In the genomic region with DNA sequence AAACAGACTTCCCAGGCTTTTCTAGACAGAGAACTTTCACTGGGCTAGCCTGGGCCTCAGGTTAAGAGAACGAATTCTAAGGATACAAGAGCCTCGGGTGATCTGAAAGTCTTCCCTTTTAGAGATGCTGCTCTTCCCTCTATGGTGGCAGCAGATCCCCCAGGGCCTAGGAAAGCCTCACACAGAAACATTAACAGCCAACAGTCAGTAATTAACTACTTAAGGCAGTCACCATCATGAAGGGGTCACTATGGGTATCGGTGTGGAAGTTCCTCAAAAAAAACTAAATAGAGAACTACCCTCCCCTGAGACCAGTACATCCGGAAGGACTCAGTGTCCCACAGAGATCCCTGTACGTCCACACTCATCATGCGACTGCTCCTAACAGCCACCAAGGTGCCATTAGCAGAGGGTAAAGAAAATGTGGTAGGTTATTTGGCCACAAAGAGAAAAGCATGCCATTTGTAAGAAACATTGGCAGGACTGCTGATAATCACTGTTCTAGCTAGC, we compare ENCODE assay signal across 15 mouse cellular contexts. TPM values are rescaled to one million over a fixed set of nuclear protein-coding genes. Genes with fewer than 3 reads are reported as not detected.
DNase-seq lines count a peak whose midpoint lies in the region; ATAC-seq and TF ChIP-seq lines count a peak whose summit lies in the region.
"Had no signal": no experiment of that assay in that cellular context is flagged by ENCODE, and none has a peak within 500 bp of the region (broad histone marks: within the 10 kb centered on the region; RNA-seq: fewer than 3 reads in every experiment).

No protein-coding gene starts in this region.

- peaks cover 2% of the 10 kb centered on the region for H3K9me3 ChIP-seq in CH12.LX (replicated peaks; ENCODE audit: low read length)
- H3K9me3 ChIP-seq: liver, embryonic 13.5 days had no signal

- TF ChIP-seq CTCF in CH12.LX (conservative IDR thresholded peaks at IDR 0.05 in 1 of 2, IDR thresholded peaks at IDR 0.05 in 1 of 2; ENCODE audit: low read depth in 2 of 2, low read length in 2 of 2): no peak

- peaks cover 41 to 95% of the 10 kb centered on the region in 2 experiments for H3K36me3 ChIP-seq in CH12.LX (replicated peaks in 1 of 2; ENCODE audit: control insufficient read depth in 1 of 2, insufficient read depth in 1 of 2, low read length in 1 of 2)
- H3K36me3 ChIP-seq: liver, embryonic 13.5 days had no signal

- H3K4me2 ChIP-seq in CH12.LX (ENCODE audit: insufficient read depth, low read depth, poor library complexity, severe bottlenecking): peak overlapping the region; percentile 51
- H3K4me2 ChIP-seq: liver, embryonic 13.5 days had no signal

- TF ChIP-seq RAD21 in CH12.LX (IDR thresholded peaks at IDR 0.05; ENCODE audit: low read depth, low read length): no peak

- H3K79me2 ChIP-seq in CH12.LX (replicated peaks; ENCODE audit: control insufficient read depth, extremely low read depth, insufficient read depth, poor library complexity, severe bottlenecking): peaks cover 48% of the 10 kb centered on the region

- H3K4me1 ChIP-seq in CH12.LX (ENCODE audit: control insufficient read depth in 1 of 2, insufficient read depth in 2 of 2): peaks cover 66 to 99% of the 10 kb centered on the region in 2 experiments

- DNase-seq in kidney, adult 9 months: peak; percentile 70
- DNase-seq in kidney, adult 18-20 months: no peak
- peak; percentile 36 to 48 for DNase-seq in B cell, adult 2 months
- no peak for DNase-seq in CH12.LX (ENCODE audit: extremely low read depth)
- DNase-seq in urinary bladder, postnatal 4 days (ENCODE audit: low spot score in 2 of 2): no peak
- DNase-seq: adrenal gland, postnatal 25 days; cerebellum, adult 11 months; kidney, postnatal 25 days; liver, embryonic 13.5 days; thymus, postnatal 4 days had no signal

- in situ Hi-C loops in CH12.LX (cut with MboI; ENCODE audit: low pct_ligation_motif_present, low pct_unique_long_range_greater_than_20kb, low sequenced_read_pairs): no loop called here

- H3K27me3 ChIP-seq in CH12.LX (replicated peaks): no peaks in the 10 kb centered on the region
- H3K27me3 ChIP-seq: liver, embryonic 13.5 days had no signal

- TF ChIP-seq EP300 in CH12.LX (IDR thresholded peaks at IDR 0.05; ENCODE audit: low read length): no peak

- peak overlapping the region; percentile 77 for H3K27ac ChIP-seq in CH12.LX (ENCODE audit: insufficient read depth, low read depth)
- H3K27ac ChIP-seq: hindbrain, postnatal 0 days; liver, embryonic 13.5 days; macrophage had no signal

- no peak overlapping the region for H3K4me3 ChIP-seq in CH12.LX (replicated peaks in 1 of 3; ENCODE audit: low read depth in 2 of 3, low read length in 2 of 3, poor library complexity in 1 of 3)
- H3K4me3 ChIP-seq: erythroblast, embryonic 14.5 days; liver, embryonic 13.5 days had no signal

- ATAC-seq in megakaryocyte, adult 5-6 weeks (ENCODE audit: poor library complexity, severe bottlenecking): peak; percentile 72
- ATAC-seq in CD4-positive, CD25-positive, alpha-beta regulatory T cell, adult 4 months: no peak
- ATAC-seq: hindbrain, postnatal 0 days had no signal

- TF ChIP-seq POLR2A in CH12.LX (IDR thresholded peaks at IDR 0.05; ENCODE audit: low read depth, low read length): no peak

- dilution Hi-C loops in CH12.LX (cut with MboI; ENCODE audit: extremely low pct_ligation_motif_present, extremely low pct_unique_long_range_greater_than_20kb, low sequenced_read_pairs): no loop called here

- peak overlapping the region; percentile 22; the same call in 1 of the 2 replicates for H3K9ac ChIP-seq in CH12.LX (ENCODE audit: insufficient read depth, low read depth)
- H3K9ac ChIP-seq: liver, embryonic 13.5 days had no signal

TF ChIP-seq in CH12.LX, 34 proteins besides CTCF, POLR2A, EP300 and RAD21:
- TF ChIP-seq MAX (IDR thresholded peaks at IDR 0.05; ENCODE audit: low read length) (no peak), E2F4 (IDR thresholded peaks at IDR 0.05; ENCODE audit: insufficient replicate concordance, low read depth, low read length) (no peak), SMC3 (IDR thresholded peaks at IDR 0.05; ENCODE audit: low read depth, low read length) (no peak), SIN3A (IDR thresholded peaks at IDR 0.05; ENCODE audit: low read length) (no peak), JUND (conservative IDR thresholded peaks at IDR 0.05; ENCODE audit: low read depth, low read length) (no peak), CHD2 (IDR thresholded peaks at IDR 0.05; ENCODE audit: low read length) (no peak), PAX5 (IDR thresholded peaks at IDR 0.05; ENCODE audit: low read length) (no peak), GABPA (IDR thresholded peaks at IDR 0.05; ENCODE audit: insufficient replicate concordance, low read depth, low read length) (no peak), POLR2AphosphoS2 (IDR thresholded peaks at IDR 0.05; ENCODE audit: low read depth, low read length) (no peak), UBTF (IDR thresholded peaks at IDR 0.05; ENCODE audit: low read depth, low read length) (no peak), USF2 (conservative IDR thresholded peaks at IDR 0.05; ENCODE audit: low read depth, low read length) (no peak), RCOR1 (conservative IDR thresholded peaks at IDR 0.05; ENCODE audit: low read depth, low read length) (peak; percentile 60; the same call in 1 of the 2 replicates), MEF2A (IDR thresholded peaks at IDR 0.05; ENCODE audit: borderline replicate concordance, low read depth, low read length) (peak; percentile 11; the same call in 1 of the 2 replicates), NELFE (IDR thresholded peaks at IDR 0.05; ENCODE audit: low read depth, low read length) (no peak), MXI1 (IDR thresholded peaks at IDR 0.05; ENCODE audit: low read depth, low read length) (no peak; the same call in 1 of the 2 replicates), TBP (conservative IDR thresholded peaks at IDR 0.05; ENCODE audit: low read depth, low read length) (no peak), ZC3H11A (IDR thresholded peaks at IDR 0.05; ENCODE audit: low read depth, low read length) (no peak), USF1 (IDR thresholded peaks at IDR 0.05; ENCODE audit: low read depth, low read length) (no peak), ZMIZ1 (IDR thresholded peaks at IDR 0.05; ENCODE audit: low read depth, low read length) (no peak), ZNF384 (IDR thresholded peaks at IDR 0.05; ENCODE audit: low read depth, low read length) (peak; percentile 63), BHLHE40 (IDR thresholded peaks at IDR 0.05; ENCODE audit: low read depth, low read length) (0 out of 2 replicates have a peak, but pooled peaks have one; percentile 20), CHD1 (IDR thresholded peaks at IDR 0.05; ENCODE audit: low read depth, low read length) (no peak), HCFC1 (IDR thresholded peaks at IDR 0.05; ENCODE audit: low read depth, low read length) (no peak), ELF1 (IDR thresholded peaks at IDR 0.05; ENCODE audit: low read depth, low read length) (no peak), NRF1 (IDR thresholded peaks at IDR 0.05; ENCODE audit: low read depth, low read length) (no peak), TCF12 (IDR thresholded peaks at IDR 0.05; ENCODE audit: low read depth, low read length) (no peak), JUN (IDR thresholded peaks at IDR 0.05; ENCODE audit: insufficient read depth, low read depth, low read length) (no peak), KAT2A (IDR thresholded peaks at IDR 0.05; ENCODE audit: insufficient replicate concordance, low read length) (0 out of 2 replicates have a peak, but pooled peaks have one; percentile 39), MAFK (IDR thresholded peaks at IDR 0.05; ENCODE audit: insufficient replicate concordance, low read length) (no peak), MYC (IDR thresholded peaks at IDR 0.05; ENCODE audit: low read depth, low read length) (no peak), IRF4 (IDR thresholded peaks at IDR 0.05; ENCODE audit: low read depth, low read length) (no peak), MAZ (IDR thresholded peaks at IDR 0.05; ENCODE audit: low read depth, low read length) (no peak), ZKSCAN1 (IDR thresholded peaks at IDR 0.05; ENCODE audit: borderline replicate concordance, low read depth, low read length) (no peak), ETS1 (conservative IDR thresholded peaks at IDR 0.05; ENCODE audit: low read depth, low read length) (peak; percentile 23; the same call in 1 of the 2 replicates)

RNA-seq across cellular contexts. Expression of a gene that starts 33.9 kb away (rescaled TPM):
- total RNA-seq in CH12.LX (2012; rRNA removed): 50.2 and 64.6 TPM in 2 replicates
- 53.0 and 57.4 TPM in 2 replicates for total RNA-seq in CH12.LX (2014; rRNA removed)
- polyA plus RNA-seq in CH12.LX (2012; ENCODE audit: insufficient read length, low read depth): 158 and 164 TPM in 2 replicates
- 52.3 and 52.8 TPM in 2 replicates for total RNA-seq in megakaryocyte, adult 5-6 weeks (2015)
- 26.4 and 36.1 TPM in 2 replicates for total RNA-seq in megakaryocyte, adult 5-6 weeks (2017)
- polyA plus RNA-seq in CD4-positive, CD25-positive, alpha-beta regulatory T cell, adult 4 months (2017; shearing (Covaris generic)): 10 to 100 TPM; 15.4 to 16.8 TPM

Comparison
In these comparisons a context has a peak if more than half of its experiments do, and no peak if none do; other contexts are left out.
1. DNase-seq: peak in kidney, adult 9 months (single experiment) and B cell, adult 2 months (2 of 2); none in kidney, adult 18-20 months (single experiment), CH12.LX (single experiment) and urinary bladder, postnatal 4 days (0 of 2).